Mouse (Mus musculus): ENCODE measurements around the gene Apln. TPM values are rescaled to one million over a fixed set of nuclear protein-coding genes. Genes with fewer than 3 reads are reported as not detected.
A peak's percentile ranks its signal among the peaks of the same experiment; 100 is the strongest.

The Apln gene
- polyA plus RNA-seq, 1 experiment = 0.22 TPM

- H3K4me3 ChIP-seq (replicated peaks) = no peak overlapping the region
- TF ChIP-seq GATA1 (IDR thresholded peaks at IDR 0.05; ENCODE audit: borderline replicate concordance, low read length) (no peak), FLI1 (IDR thresholded peaks at IDR 0.05; ENCODE audit: low read length) (no peak)
Measured at GRCm38 (mm10) chrX:48022811-48023210, 11.8 kb downstream of the Apln start.

GRCm38 (mm10) chrX:48019940-48020339, 14.7 kb downstream of the Apln start:
- Histone ChIP-seq H3K4me1 (peaks cover 7% of the 10 kb centered on the region), H3K27me3 (replicated peaks) (peaks cover 74% of the 10 kb centered on the region), H3K9me3 (no peaks in the 10 kb centered on the region), H3K4me3 (replicated peaks) (peak overlapping the region; percentile 18), H3K36me3 (replicated peaks; ENCODE audit: low read length) (no peaks in the 10 kb centered on the region)
- TF ChIP-seq GATA1 (IDR thresholded peaks at IDR 0.05; ENCODE audit: borderline replicate concordance, low read length) = no peak
- no peak for TF ChIP-seq FLI1 (IDR thresholded peaks at IDR 0.05; ENCODE audit: low read length)

More at GRCm38 (mm10) chrX:48022811-48023210, 11.8 kb downstream of the Apln start:
- peaks cover 7% of the 10 kb centered on the region for H3K4me1 ChIP-seq
- no peaks in the 10 kb centered on the region for H3K36me3 ChIP-seq (replicated peaks; ENCODE audit: low read length)
- H3K27me3 ChIP-seq (replicated peaks) = peaks cover 73% of the 10 kb centered on the region
- H3K9me3 ChIP-seq = no peaks in the 10 kb centered on the region

GRCm38 (mm10) chrX:48019359-48019758, 15.3 kb downstream of the Apln start:
- Histone ChIP-seq H3K27me3 (replicated peaks) (peaks cover 77% of the 10 kb centered on the region), H3K36me3 (replicated peaks; ENCODE audit: low read length) (no peaks in the 10 kb centered on the region), H3K4me3 (replicated peaks) (peak overlapping the region; percentile 33), H3K9me3 (no peaks in the 10 kb centered on the region), H3K4me1 (peaks cover 7% of the 10 kb centered on the region)
- TF ChIP-seq FLI1 (IDR thresholded peaks at IDR 0.05; ENCODE audit: low read length) (no peak), GATA1 (IDR thresholded peaks at IDR 0.05; ENCODE audit: borderline replicate concordance, low read length) (no peak)

- no peaks in the 10 kb centered on the region for H3K9me3 ChIP-seq
- H3K4me1 ChIP-seq = peaks cover 7% of the 10 kb centered on the region
- peaks cover 78% of the 10 kb centered on the region for H3K27me3 ChIP-seq (replicated peaks)
- TF ChIP-seq FLI1 (IDR thresholded peaks at IDR 0.05; ENCODE audit: low read length) (no peak), GATA1 (IDR thresholded peaks at IDR 0.05; ENCODE audit: borderline replicate concordance, low read length) (no peak)
- no peak overlapping the region for H3K4me3 ChIP-seq (replicated peaks)
- H3K36me3 ChIP-seq (replicated peaks; ENCODE audit: low read length) = no peaks in the 10 kb centered on the region
Measured at GRCm38 (mm10) chrX:48016906-48017601, 17.6 kb downstream of the Apln start.

GRCm38 (mm10) chrX:48011656-48012055, 23.0 kb downstream of the Apln start:
- Histone ChIP-seq H3K4me1 (no peaks in the 10 kb centered on the region), H3K27me3 (replicated peaks) (peaks cover 37% of the 10 kb centered on the region), H3K9me3 (peaks cover 8% of the 10 kb centered on the region), H3K4me3 (replicated peaks) (no peak overlapping the region), H3K36me3 (replicated peaks; ENCODE audit: low read length) (no peaks in the 10 kb centered on the region)
- TF ChIP-seq GATA1 (IDR thresholded peaks at IDR 0.05; ENCODE audit: borderline replicate concordance, low read length) (no peak), FLI1 (IDR thresholded peaks at IDR 0.05; ENCODE audit: low read length) (no peak)

- H3K4me3 ChIP-seq (replicated peaks) = no peak overlapping the region
- peaks cover 8% of the 10 kb centered on the region for H3K9me3 ChIP-seq
- TF ChIP-seq FLI1 (IDR thresholded peaks at IDR 0.05; ENCODE audit: low read length) (no peak), GATA1 (IDR thresholded peaks at IDR 0.05; ENCODE audit: borderline replicate concordance, low read length) (no peak)
- peaks cover 40% of the 10 kb centered on the region for H3K27me3 ChIP-seq (replicated peaks)
- no peaks in the 10 kb centered on the region for H3K36me3 ChIP-seq (replicated peaks; ENCODE audit: low read length)
- H3K4me1 ChIP-seq = no peaks in the 10 kb centered on the region
Measured at GRCm38 (mm10) chrX:48006062-48006461, 28.6 kb downstream of the Apln start.

GRCm38 (mm10) chrX:48004786-48005185, 29.9 kb downstream of the Apln start:
- no peaks in the 10 kb centered on the region for H3K36me3 ChIP-seq (replicated peaks; ENCODE audit: low read length)
- TF ChIP-seq FLI1 (IDR thresholded peaks at IDR 0.05; ENCODE audit: low read length) (no peak), GATA1 (IDR thresholded peaks at IDR 0.05; ENCODE audit: borderline replicate concordance, low read length) (no peak)
- H3K27me3 ChIP-seq (replicated peaks) = peaks cover 49% of the 10 kb centered on the region
- peaks cover 8% of the 10 kb centered on the region for H3K9me3 ChIP-seq
- no peaks in the 10 kb centered on the region for H3K4me1 ChIP-seq
- H3K4me3 ChIP-seq (replicated peaks) = no peak overlapping the region

GRCm38 (mm10) chrX:48001151-48001550, 33.5 kb downstream of the Apln start:
- no peak for TF ChIP-seq GATA1 (IDR thresholded peaks at IDR 0.05; ENCODE audit: borderline replicate concordance, low read length)
- TF ChIP-seq FLI1 (IDR thresholded peaks at IDR 0.05; ENCODE audit: low read length) = no peak
- no peaks in the 10 kb centered on the region for H3K9me3 ChIP-seq
- H3K4me1 ChIP-seq = no peaks in the 10 kb centered on the region
- H3K4me3 ChIP-seq (replicated peaks) = no peak overlapping the region
- peaks cover 62% of the 10 kb centered on the region for H3K27me3 ChIP-seq (replicated peaks)
- no peaks in the 10 kb centered on the region for H3K36me3 ChIP-seq (replicated peaks; ENCODE audit: low read length)

GRCm38 (mm10) chrX:47998412-47998811, 36.2 kb downstream of the Apln start:
- H3K9me3 ChIP-seq = no peaks in the 10 kb centered on the region
- H3K4me3 ChIP-seq (replicated peaks) = no peak overlapping the region
- TF ChIP-seq GATA1 (IDR thresholded peaks at IDR 0.05; ENCODE audit: borderline replicate concordance, low read length) (no peak), FLI1 (IDR thresholded peaks at IDR 0.05; ENCODE audit: low read length) (no peak)
- no peaks in the 10 kb centered on the region for H3K4me1 ChIP-seq
- peaks cover 50% of the 10 kb centered on the region for H3K27me3 ChIP-seq (replicated peaks)
- no peaks in the 10 kb centered on the region for H3K36me3 ChIP-seq (replicated peaks; ENCODE audit: low read length)

GRCm38 (mm10) chrX:47992606-47993005, 42.0 kb downstream of the Apln start:
- Histone ChIP-seq H3K4me3 (replicated peaks) (peak overlapping the region; percentile 76), H3K36me3 (replicated peaks; ENCODE audit: low read length) (no peaks in the 10 kb centered on the region), H3K4me1 (peaks cover 2% of the 10 kb centered on the region; the same call in 1 of the 2 replicates), H3K9me3 (no peaks in the 10 kb centered on the region), H3K27me3 (replicated peaks) (peaks cover 36% of the 10 kb centered on the region)
- TF ChIP-seq GATA1 (IDR thresholded peaks at IDR 0.05; ENCODE audit: borderline replicate concordance, low read length) (no peak), FLI1 (IDR thresholded peaks at IDR 0.05; ENCODE audit: low read length) (no peak)
